Mouse (Mus musculus): ENCODE results near the gene Mphosph6.

Mphosph6 gene

GRCm38 (mm10) chr8:117801443-117802298, at the start of gene Mphosph6:
Mphosph6 (minus strand) TSS chr8:117801943.
- DNase-seq, result peak; percentile 95

- no peak for DNase-seq
Measured at GRCm38 (mm10) chr8:117850420-117850819, 48.7 kb upstream of the Mphosph6 start.

- no peak for DNase-seq
Measured at GRCm38 (mm10) chr8:117847865-117848264, 46.1 kb upstream of the Mphosph6 start.

- DNase-seq, result no peak
Measured at GRCm38 (mm10) chr8:117843694-117844093, 42.0 kb upstream of the Mphosph6 start.

- no peak for DNase-seq
Measured at GRCm38 (mm10) chr8:117813524-117813923, 11.8 kb upstream of the Mphosph6 start.

- no peak for DNase-seq
Measured at GRCm38 (mm10) chr8:117810676-117811075, 8.9 kb upstream of the Mphosph6 start.

- DNase-seq, result no peak
Measured at GRCm38 (mm10) chr8:117805419-117805818, 3.7 kb upstream of the Mphosph6 start.

- no peak for DNase-seq
Measured at GRCm38 (mm10) chr8:117802299-117802689, 551 bp upstream of the Mphosph6 start.

- no peak for DNase-seq
Measured at GRCm38 (mm10) chr8:117798066-117798465, 3.7 kb downstream of the Mphosph6 start.

- no peak for DNase-seq
Measured at GRCm38 (mm10) chr8:117796464-117796863, 5.3 kb downstream of the Mphosph6 start.

GRCm38 (mm10) chr8:117794581-117794980, 7.2 kb downstream of the Mphosph6 start:
- DNase-seq, result no peak

GRCm38 (mm10) chr8:117792616-117793144, 9.1 kb downstream of the Mphosph6 start:
- DNase-seq, result no peak

GRCm38 (mm10) chr8:117786428-117786827, 15.3 kb downstream of the Mphosph6 start:
- DNase-seq, result no peak

GRCm38 (mm10) chr8:117783021-117783420, 18.7 kb downstream of the Mphosph6 start:
- no peak for DNase-seq

- DNase-seq, result no peak
Measured at GRCm38 (mm10) chr8:117781375-117782129, 20.2 kb downstream of the Mphosph6 start.

GRCm38 (mm10) chr8:117779344-117779743, 22.4 kb downstream of the Mphosph6 start:
- no peak for DNase-seq

GRCm38 (mm10) chr8:117778531-117779322, 23.0 kb downstream of the Mphosph6 start:
- DNase-seq, result no peak

- no peak for DNase-seq
Measured at GRCm38 (mm10) chr8:117776075-117776474, 25.7 kb downstream of the Mphosph6 start.

- DNase-seq, result no peak
Measured at GRCm38 (mm10) chr8:117775626-117776025, 26.1 kb downstream of the Mphosph6 start.

- peak; percentile 4 for DNase-seq
Measured at GRCm38 (mm10) chr8:117772597-117772996, 29.1 kb downstream of the Mphosph6 start.

GRCm38 (mm10) chr8:117772126-117772525, 29.6 kb downstream of the Mphosph6 start:
- DNase-seq, result peak; percentile 39

GRCm38 (mm10) chr8:117771115-117771836, 30.5 kb downstream of the Mphosph6 start:
- no peak for DNase-seq
